Mouse (Mus musculus) left cerebral cortex, postnatal 14 days (tissue): ENCODE measurements at regions not wholly inside any gene's neighbourhood (a gene's known extent, or its start where the extent isn't known, plus 50 kb on each side); places are given as distances from the start of the nearest gene placed in this dataset.
"Not testable (repeated sequence)": the region's sequence is repeated elsewhere in the genome, so short reads cannot be mapped to it uniquely, and the experiment has no call there.

Experiments used
- DNase-seq, 2 experiments: peaks; one replicate each; pipeline ENCODE4 v3.0.0; 2021 to 2022; ENCODE audit warnings: low spot score in 2 of 2, mixed read lengths in 1 of 2
- intact Hi-C: fragments of 180-260 bp; cut with DNase I; formaldehyde crosslinking; loops from one replicate; pipeline ENCODE4 v1.15.1; 2025

- no peak for DNase-seq
- intact Hi-C loops = no loop called here
Observed at GRCm38 (mm10) chr12:11037951-11038350, 112.9 kb downstream of the Kcns3 start.

GRCm38 (mm10) chr12:11020571-11021545 is 130.0 kb downstream of the Kcns3 start:
- intact Hi-C loops = no loop called here
- DNase-seq = peak in 1 of 2 experiments; percentile 17

- intact Hi-C loops = no loop called here
- DNase-seq = no peak
Observed at GRCm38 (mm10) chr12:11011159-11011558, 139.7 kb downstream of the Kcns3 start.

GRCm38 (mm10) chr12:10984295-10984694 is 166.6 kb downstream of the Kcns3 start:
- no peak for DNase-seq
- intact Hi-C loops = no loop called here

GRCm38 (mm10) chr12:10949184-10949583 is 201.7 kb downstream of the Kcns3 start:
- DNase-seq = no peak
- intact Hi-C loops = no loop called here

GRCm38 (mm10) chr12:10941064-10941463 is 209.8 kb downstream of the Kcns3 start:
- intact Hi-C loops = no loop called here
- no peak for DNase-seq

- intact Hi-C loops, DNase-seq: not testable (repeated sequence)
Observed at GRCm38 (mm10) chr12:10900054-10900453, 250.8 kb downstream of the Kcns3 start.

GRCm38 (mm10) chr12:10878791-10879190 is 272.1 kb downstream of the Kcns3 start:
- DNase-seq = no peak

GRCm38 (mm10) chr12:10874589-10875554 is 276.0 kb downstream of the Kcns3 start:
- no peak for DNase-seq
- intact Hi-C loops = no loop called here

More at GRCm38 (mm10) chr12:10878791-10879190, 272.1 kb downstream of the Kcns3 start:
- intact Hi-C loops = no loop called here

GRCm38 (mm10) chr12:10873716-10874401 is 277.0 kb downstream of the Kcns3 start:
- peak in 1 of 2 experiments; percentile 5 for DNase-seq
- intact Hi-C loops = no loop called here

GRCm38 (mm10) chr12:10867674-10868635 is 282.9 kb downstream of the Kcns3 start:
- DNase-seq = no peak
- intact Hi-C loops = loop anchor here (10.0 kb wide), 1 partner anchor 307 kb away; no protein-coding TSS in a partner anchor

GRCm38 (mm10) chr12:10866907-10867538 is 283.8 kb downstream of the Kcns3 start:
- peak; percentile 70 to 93 for DNase-seq
- intact Hi-C loops = loop anchor here (10.0 kb wide), 1 partner anchor 308 kb away; no protein-coding TSS in a partner anchor

GRCm38 (mm10) chr12:10865294-10865693 is 285.6 kb downstream of the Kcns3 start:
- DNase-seq = no peak
- intact Hi-C loops = loop anchor here (10.0 kb wide), 1 partner anchor 310 kb away; no protein-coding TSS in a partner anchor

- intact Hi-C loops = no loop called here
- no peak for DNase-seq
Observed at GRCm38 (mm10) chr12:10820335-10820734, 330.5 kb downstream of the Kcns3 start.

GRCm38 (mm10) chr12:10818083-10818482 is 332.8 kb downstream of the Kcns3 start:
- no peak for DNase-seq
- intact Hi-C loops = no loop called here

- intact Hi-C loops = no loop called here
- DNase-seq = no peak
Observed at GRCm38 (mm10) chr12:10817516-10817915, 333.3 kb downstream of the Kcns3 start.

- intact Hi-C loops = no loop called here
- no peak for DNase-seq
Observed at GRCm38 (mm10) chr12:10810597-10810996, 340.3 kb downstream of the Kcns3 start.

GRCm38 (mm10) chr12:10804491-10804890 is 346.4 kb downstream of the Kcns3 start:
- intact Hi-C loops = no loop called here
- no peak for DNase-seq
